27 mouse cellular contexts compared by ENCODE assay signal in genomic region chrX:139812636-139813298, GRCm38 (mm10). TPM values are rescaled to one million over a fixed set of nuclear protein-coding genes. Genes with fewer than 3 reads are reported as not detected.
DNase-seq lines count a peak whose midpoint lies in the region; ATAC-seq lines count a peak whose summit lies in the region.
"Had no signal": no experiment of that assay in that cellular context is flagged by ENCODE, and none has a peak within 500 bp of the region (broad histone marks: within the 10 kb centered on the region; RNA-seq: fewer than 3 reads in every experiment).

No protein-coding gene starts in this region.

- H3K36me3 ChIP-seq in kidney, embryonic 14.5 days (ENCODE audit: control insufficient read depth, insufficient read depth, low read length) = no peaks in the 10 kb centered on the region
- no peaks in the 10 kb centered on the region for H3K36me3 ChIP-seq in splenic B cell, adult 2 months (ENCODE audit: control insufficient read depth, insufficient read depth, low read length, poor library complexity, severe bottlenecking)
- no peaks in the 10 kb centered on the region for H3K36me3 ChIP-seq in heart, embryonic 10.5 days
- H3K36me3 ChIP-seq: embryonic facial prominence, embryonic 10.5 days; hindbrain, embryonic 13.5 days; limb, embryonic 10.5 days had no signal

- no peaks in the 10 kb centered on the region for H3K9me3 ChIP-seq in kidney, embryonic 14.5 days (ENCODE audit: control insufficient read depth, low read length)
- no peaks in the 10 kb centered on the region for H3K9me3 ChIP-seq in heart, embryonic 10.5 days
- H3K9me3 ChIP-seq: embryonic facial prominence, embryonic 10.5 days; forebrain, embryonic 13.5 days; hindbrain, embryonic 13.5 days; limb, embryonic 10.5 days had no signal

- H3K4me2 ChIP-seq in kidney, embryonic 14.5 days (replicated peaks; ENCODE audit: low read depth, low read length) = no peak overlapping the region
- H3K4me2 ChIP-seq: forebrain, embryonic 13.5 days; hindbrain, embryonic 13.5 days had no signal

- H3K4me3 ChIP-seq in kidney, embryonic 14.5 days (ENCODE audit: low read length) = no peak overlapping the region
- no peak overlapping the region for H3K4me3 ChIP-seq in heart, embryonic 10.5 days
- H3K4me3 ChIP-seq: embryonic facial prominence, embryonic 10.5 days; forebrain, embryonic 13.5 days; heart, adult 2 months; hindbrain, embryonic 13.5 days; left cerebral cortex, adult 2 months; limb, embryonic 10.5 days had no signal

- DNase-seq in kidney, postnatal 25 days = peak; percentile 16 to 62
- peak; percentile 21 for DNase-seq in ES-CJ7 (ENCODE audit: low read depth, low spot score)
- DNase-seq in splenic B cell, adult 2 months (ENCODE audit: low read depth, low spot score) = peak; percentile 0
- DNase-seq in testis, postnatal 10 days (ENCODE audit: low spot score) = no peak
- no peak for DNase-seq in heart, adult 8-10 months (ENCODE audit: low spot score)
- no peak for DNase-seq in heart, embryonic 10.5 days (ENCODE audit: low spot score)
- DNase-seq: cerebellum, adult 18-20 months; cerebellum, postnatal 25 days; heart, adult 2 months; kidney, adult 18-20 months; liver, postnatal 0 days; lung, postnatal 10 days; midbrain, embryonic 14.5 days; thymus, postnatal 4 days had no signal

- H3K27me3 ChIP-seq in kidney, embryonic 14.5 days (ENCODE audit: control insufficient read depth, insufficient read depth, low read length) = no peaks in the 10 kb centered on the region
- H3K27me3 ChIP-seq in splenic B cell, adult 2 months (ENCODE audit: control insufficient read depth, insufficient read depth, low read length, poor library complexity, severe bottlenecking) = no peaks in the 10 kb centered on the region
- H3K27me3 ChIP-seq in heart, embryonic 10.5 days (ENCODE audit: insufficient read depth, poor library complexity, severe bottlenecking) = peaks cover 5% of the 10 kb centered on the region; the same call in 1 of the 2 replicates
- H3K27me3 ChIP-seq: forebrain, embryonic 13.5 days had no signal

- ATAC-seq in kidney, embryonic 14.5 days (ENCODE audit: low FRiP score, low TSS enrichment) = no peak
- peak; percentile 36; the same call in 1 of the 2 replicates for ATAC-seq in granulocyte monocyte progenitor cell, adult 5-6 weeks (replicated peaks; ENCODE audit: poor library complexity, severe bottlenecking)
- ATAC-seq: forebrain, embryonic 13.5 days; Patski had no signal

- no peak overlapping the region for H3K9ac ChIP-seq in kidney, embryonic 14.5 days (ENCODE audit: low read depth, low read length)
- H3K9ac ChIP-seq: forebrain, embryonic 13.5 days; hindbrain, embryonic 13.5 days; liver, postnatal 0 days had no signal

- H3K4me1 ChIP-seq in kidney, embryonic 14.5 days (ENCODE audit: control insufficient read depth, insufficient read depth, low read length) = no peaks in the 10 kb centered on the region
- H3K4me1 ChIP-seq in heart, embryonic 10.5 days = no peaks in the 10 kb centered on the region
- H3K4me1 ChIP-seq: embryonic facial prominence, embryonic 10.5 days; forebrain, embryonic 13.5 days; hindbrain, embryonic 13.5 days; limb, embryonic 10.5 days had no signal

- 58% methylated on average over 3 of the region's 3 CpGs for WGBS in kidney, embryonic 14.5 days
- WGBS in heart, embryonic 10.5 days = 66% methylated on average over 3 of the region's 3 CpGs

- no peak overlapping the region for H3K27ac ChIP-seq in kidney, embryonic 14.5 days (ENCODE audit: low read depth, low read length)
- no peak overlapping the region for H3K27ac ChIP-seq in heart, embryonic 10.5 days
- H3K27ac ChIP-seq: embryonic facial prominence, embryonic 10.5 days; forebrain, embryonic 13.5 days; heart, adult 2 months; hindbrain, embryonic 13.5 days; left cerebral cortex, adult 2 months; limb, embryonic 10.5 days had no signal

RNA-seq across cellular contexts. Expression of gene Cldn2, which starts 12.1 kb away (rescaled TPM):
- polyA plus RNA-seq in kidney, embryonic 14.5 days (2014; fragmentation: Nextera tagmentation; extraction: Ambion mirVana) = 5.0 and 5.2 TPM in 2 replicates
- total RNA-seq in granulocyte monocyte progenitor cell, adult 5-6 weeks (2014; fragmentation: Nextera tagmentation) = not detected in 2 replicates
- not detected in 2 replicates for total RNA-seq in granulocyte monocyte progenitor cell, adult 5-6 weeks (2017)
- not detected for total RNA-seq in heart, adult 8-10 months (2022)
- 0.30 TPM in 1 of 2 replicates, not detected in the other for polyA plus RNA-seq in heart, embryonic 10.5 days (2016; fragmentation: Nextera tagmentation; extraction: Ambion mirVana)
- total RNA-seq: heart, adult 2 months; megakaryocyte progenitor cell, adult 5-6 weeks had no signal
- polyA plus RNA-seq: heart, postnatal 0 days; limb, embryonic 10.5 days; neural tube, embryonic 14.5 days had no signal

RNA-seq across cellular contexts. Expression of gene Ripply1, which starts 30.6 kb away (rescaled TPM):
- not detected in 2 replicates for polyA plus RNA-seq in kidney, embryonic 14.5 days (2014; fragmentation: Nextera tagmentation; extraction: Ambion mirVana)
- not detected in 2 replicates for total RNA-seq in granulocyte monocyte progenitor cell, adult 5-6 weeks (2014; fragmentation: Nextera tagmentation)
- not detected in 2 replicates for total RNA-seq in granulocyte monocyte progenitor cell, adult 5-6 weeks (2017)
- not detected for total RNA-seq in heart, adult 8-10 months (2022)
- not detected in 2 replicates for polyA plus RNA-seq in heart, embryonic 10.5 days (2016; fragmentation: Nextera tagmentation; extraction: Ambion mirVana)
- total RNA-seq: gastrocnemius, adult 8-10 months; heart, adult 2 months; layer of hippocampus, adult 8-10 months; left cerebral cortex, adult 2 months; megakaryocyte progenitor cell, adult 5-6 weeks had no signal
- polyA plus RNA-seq: forebrain, embryonic 13.5 days; heart, adult 2 months; heart, postnatal 0 days; hindbrain, embryonic 13.5 days; limb, embryonic 10.5 days; liver, postnatal 0 days; midbrain, embryonic 14.5 days; neural tube, embryonic 14.5 days had no signal

RNA-seq across cellular contexts. Expression of gene Morc4, which starts 58.7 kb away (rescaled TPM):
- 8.8 and 10.8 TPM in 2 replicates for polyA plus RNA-seq in kidney, embryonic 14.5 days (2014; fragmentation: Nextera tagmentation; extraction: Ambion mirVana)
- total RNA-seq in granulocyte monocyte progenitor cell, adult 5-6 weeks (2014; fragmentation: Nextera tagmentation) = 2.6 and 6.1 TPM in 2 replicates
- 2.2 and 5.7 TPM in 2 replicates for total RNA-seq in granulocyte monocyte progenitor cell, adult 5-6 weeks (2017)
- 1 to 10 TPM; 2.8 to 5.7 (median 3.9) TPM for total RNA-seq in heart, adult 8-10 months (2022)
- 10.1 and 12.6 TPM in 2 replicates for polyA plus RNA-seq in heart, embryonic 10.5 days (2016; fragmentation: Nextera tagmentation; extraction: Ambion mirVana)

Comparison
In these comparisons a context has a peak if more than half of its experiments do, and no peak if none do; other contexts are left out.
1. DNase-seq: peak in kidney, postnatal 25 days (2 of 2), ES-CJ7 (single experiment) and splenic B cell, adult 2 months (single experiment); none in testis, postnatal 10 days (single experiment), heart, adult 8-10 months (single experiment) and heart, embryonic 10.5 days (single experiment).